Comparison of ENCODE assay signal across 23 mouse cellular contexts in the genomic region with DNA sequence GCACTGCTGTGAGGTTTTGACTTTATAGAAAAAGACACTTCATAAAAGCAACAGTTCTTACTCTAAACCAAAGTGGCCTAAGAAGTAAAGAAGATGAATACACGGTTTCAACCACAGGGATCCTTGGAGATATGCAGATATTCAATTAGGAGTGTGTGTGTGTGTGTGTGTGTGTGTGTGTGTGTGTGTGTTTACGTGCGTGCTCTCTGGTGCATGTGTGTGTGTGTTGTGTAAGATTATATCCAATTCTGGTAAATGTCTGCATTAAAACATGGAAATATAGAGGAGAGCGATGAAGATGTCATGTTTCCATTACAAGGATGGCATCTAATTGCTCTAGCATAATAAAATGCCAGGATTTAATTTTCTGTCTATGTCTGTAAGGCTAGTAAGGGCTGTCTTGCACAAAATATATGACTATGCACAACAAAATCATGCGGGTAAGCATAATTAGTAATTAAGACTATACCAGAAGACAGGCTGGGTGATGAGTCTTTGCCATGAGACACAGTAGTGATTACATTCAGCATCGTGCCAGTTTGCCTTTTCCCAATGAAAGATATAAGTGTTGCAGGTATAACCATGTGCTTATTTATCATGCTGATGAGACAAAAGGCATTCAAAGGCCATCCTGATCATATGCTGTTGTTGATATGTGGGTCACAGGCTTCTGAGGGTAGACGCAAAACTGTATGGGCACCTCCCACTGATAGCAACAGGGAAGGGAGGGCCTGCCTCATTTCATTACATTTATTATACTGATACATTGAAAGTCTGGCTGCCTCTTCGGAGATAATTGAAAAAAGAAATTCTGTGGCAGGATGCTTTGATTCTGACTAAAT.
DNase-seq lines count a peak whose midpoint lies in the region; ATAC-seq and TF ChIP-seq lines count a peak whose summit lies in the region.
"Had no signal": no experiment of that assay in that cellular context is flagged by ENCODE, and none has a peak within 500 bp of the region (broad histone marks: within the 10 kb centered on the region; RNA-seq: fewer than 3 reads in every experiment).

No protein-coding gene starts in this region.

- H3K4me3 ChIP-seq in midbrain, embryonic 12.5 days = no peak overlapping the region
- H3K4me3 ChIP-seq in midbrain, postnatal 0 days (ENCODE audit: low read depth, low read length) = no peak overlapping the region
- H3K4me3 ChIP-seq in hindbrain, embryonic 13.5 days = no peak overlapping the region
- no peak overlapping the region for H3K4me3 ChIP-seq in hindbrain, embryonic 15.5 days
- H3K4me3 ChIP-seq in neural tube, embryonic 14.5 days (ENCODE audit: low read depth, low read length) = no peak overlapping the region
- no peak overlapping the region for H3K4me3 ChIP-seq in thymus, adult 2 months (ENCODE audit: control insufficient read depth, insufficient read depth, low read length)
- no peak overlapping the region for H3K4me3 ChIP-seq in kidney, embryonic 14.5 days (ENCODE audit: low read length)
- H3K4me3 ChIP-seq: embryonic facial prominence, embryonic 12.5 days; heart, adult 2 months; heart, embryonic 15.5 days; intestine, embryonic 15.5 days; limb, embryonic 15.5 days had no signal

- H3K27ac ChIP-seq in midbrain, embryonic 12.5 days (replicated peaks) = peak overlapping the region; percentile 42
- H3K27ac ChIP-seq in midbrain, postnatal 0 days (ENCODE audit: low read depth, low read length) = no peak overlapping the region
- H3K27ac ChIP-seq in hindbrain, embryonic 13.5 days = peak overlapping the region; percentile 69
- H3K27ac ChIP-seq in hindbrain, embryonic 15.5 days (replicated peaks) = 0 out of 2 replicates have a peak overlapping the region, but pooled peaks have one; percentile 32
- H3K27ac ChIP-seq in neural tube, embryonic 14.5 days (ENCODE audit: low read depth, low read length) = peak overlapping the region; percentile 55
- H3K27ac ChIP-seq in thymus, adult 2 months (ENCODE audit: control insufficient read depth, insufficient read depth, low read length) = no peak overlapping the region
- no peak overlapping the region for H3K27ac ChIP-seq in kidney, embryonic 14.5 days (ENCODE audit: low read depth, low read length)
- H3K27ac ChIP-seq: embryonic facial prominence, embryonic 12.5 days; heart, adult 2 months; heart, embryonic 15.5 days; intestine, embryonic 15.5 days; limb, embryonic 15.5 days; liver, embryonic 14.5 days had no signal

- H3K9ac ChIP-seq in midbrain, embryonic 12.5 days (replicated peaks) = no peak overlapping the region
- no peak overlapping the region for H3K9ac ChIP-seq in midbrain, postnatal 0 days (replicated peaks; ENCODE audit: low read length, poor library complexity, severe bottlenecking)
- no peak overlapping the region for H3K9ac ChIP-seq in hindbrain, embryonic 13.5 days
- no peak overlapping the region for H3K9ac ChIP-seq in hindbrain, embryonic 15.5 days
- H3K9ac ChIP-seq in neural tube, embryonic 14.5 days (replicated peaks; ENCODE audit: low read depth, low read length) = no peak overlapping the region
- no peak overlapping the region for H3K9ac ChIP-seq in kidney, embryonic 14.5 days (ENCODE audit: low read depth, low read length)
- H3K9ac ChIP-seq: embryonic facial prominence, embryonic 12.5 days; heart, embryonic 15.5 days; intestine, embryonic 15.5 days; limb, embryonic 15.5 days; liver, embryonic 14.5 days; lung, embryonic 14.5 days had no signal

- ATAC-seq in midbrain, embryonic 12.5 days (ENCODE audit: low FRiP score, low read depth) = peak; percentile 44; the same call in 1 of the 2 replicates
- no peak for ATAC-seq in midbrain, postnatal 0 days (ENCODE audit: low FRiP score)
- ATAC-seq in hindbrain, embryonic 13.5 days (ENCODE audit: low FRiP score) = peak; percentile 65
- ATAC-seq in hindbrain, embryonic 15.5 days (ENCODE audit: low FRiP score, low read depth) = peak; percentile 59
- peak; percentile 68 for ATAC-seq in neural tube, embryonic 14.5 days (ENCODE audit: low read depth)
- ATAC-seq in kidney, embryonic 14.5 days (ENCODE audit: low FRiP score, low TSS enrichment) = no peak; the same call in 1 of the 2 replicates
- ATAC-seq: activated CD4-positive, CD25-positive, alpha-beta regulatory T cell, adult 4 months; intestine, embryonic 15.5 days had no signal

- TF ChIP-seq POLR2A in thymus, adult 2 months (IDR thresholded peaks at IDR 0.05; ENCODE audit: control insufficient read depth, extremely low read depth, insufficient read depth, low read length, poor library complexity) = no peak

- DNase-seq in midbrain, postnatal 0 days (ENCODE audit: low spot score) = no peak
- no peak for DNase-seq in thymus, adult 2 months
- DNase-seq: adrenal gland, adult 8-10 months; cerebellum, adult 11-12 months; gastrocnemius, postnatal 14 days; heart, adult 2 months; heart, postnatal 4 days; kidney, adult 8-10 months; kidney, postnatal 14 days; lung, embryonic 14.5 days; right cerebral cortex, postnatal 25 days; thymus, postnatal 14 days had no signal

- H3K4me2 ChIP-seq in midbrain, embryonic 12.5 days (replicated peaks) = no peak overlapping the region
- H3K4me2 ChIP-seq in midbrain, postnatal 0 days (ENCODE audit: low read depth, low read length, poor library complexity, severe bottlenecking) = no peak overlapping the region
- H3K4me2 ChIP-seq in hindbrain, embryonic 13.5 days = no peak overlapping the region
- no peak overlapping the region for H3K4me2 ChIP-seq in hindbrain, embryonic 15.5 days
- no peak overlapping the region for H3K4me2 ChIP-seq in neural tube, embryonic 14.5 days (ENCODE audit: low read depth, low read length)
- no peak overlapping the region for H3K4me2 ChIP-seq in kidney, embryonic 14.5 days (replicated peaks; ENCODE audit: low read depth, low read length)
- H3K4me2 ChIP-seq: embryonic facial prominence, embryonic 12.5 days; heart, embryonic 15.5 days; intestine, embryonic 15.5 days; limb, embryonic 15.5 days; lung, embryonic 14.5 days had no signal

- no peaks in the 10 kb centered on the region for H3K27me3 ChIP-seq in midbrain, embryonic 12.5 days
- H3K27me3 ChIP-seq in midbrain, postnatal 0 days (ENCODE audit: insufficient read depth, low read length) = no peaks in the 10 kb centered on the region
- no peaks in the 10 kb centered on the region for H3K27me3 ChIP-seq in hindbrain, embryonic 13.5 days
- no peaks in the 10 kb centered on the region for H3K27me3 ChIP-seq in hindbrain, embryonic 15.5 days
- H3K27me3 ChIP-seq in neural tube, embryonic 14.5 days (ENCODE audit: control insufficient read depth, insufficient read depth, low read length) = no peaks in the 10 kb centered on the region
- no peaks in the 10 kb centered on the region for H3K27me3 ChIP-seq in thymus, adult 2 months (ENCODE audit: control insufficient read depth, insufficient read depth, low read length)
- no peaks in the 10 kb centered on the region for H3K27me3 ChIP-seq in kidney, embryonic 14.5 days (ENCODE audit: control insufficient read depth, insufficient read depth, low read length)
- H3K27me3 ChIP-seq: embryonic facial prominence, embryonic 12.5 days; heart, embryonic 15.5 days; intestine, embryonic 15.5 days; limb, embryonic 15.5 days had no signal

- H3K9me3 ChIP-seq in midbrain, embryonic 12.5 days = no peaks in the 10 kb centered on the region
- no peaks in the 10 kb centered on the region for H3K9me3 ChIP-seq in midbrain, postnatal 0 days (ENCODE audit: low read length)
- no peaks in the 10 kb centered on the region for H3K9me3 ChIP-seq in hindbrain, embryonic 13.5 days
- H3K9me3 ChIP-seq in hindbrain, embryonic 15.5 days = no peaks in the 10 kb centered on the region
- H3K9me3 ChIP-seq in neural tube, embryonic 14.5 days (ENCODE audit: control insufficient read depth, low read length) = no peaks in the 10 kb centered on the region
- H3K9me3 ChIP-seq in kidney, embryonic 14.5 days (ENCODE audit: control insufficient read depth, low read length) = no peaks in the 10 kb centered on the region
- H3K9me3 ChIP-seq: embryonic facial prominence, embryonic 12.5 days; heart, embryonic 15.5 days; intestine, embryonic 15.5 days; limb, embryonic 15.5 days had no signal

- no peaks in the 10 kb centered on the region for H3K36me3 ChIP-seq in midbrain, embryonic 12.5 days
- H3K36me3 ChIP-seq in midbrain, postnatal 0 days (ENCODE audit: insufficient read depth, low read length) = no peaks in the 10 kb centered on the region
- no peaks in the 10 kb centered on the region for H3K36me3 ChIP-seq in hindbrain, embryonic 13.5 days
- H3K36me3 ChIP-seq in hindbrain, embryonic 15.5 days = no peaks in the 10 kb centered on the region
- H3K36me3 ChIP-seq in neural tube, embryonic 14.5 days (ENCODE audit: control insufficient read depth, insufficient read depth, low read length) = no peaks in the 10 kb centered on the region
- no peaks in the 10 kb centered on the region for H3K36me3 ChIP-seq in thymus, adult 2 months (ENCODE audit: control insufficient read depth, insufficient read depth, low read length)
- no peaks in the 10 kb centered on the region for H3K36me3 ChIP-seq in kidney, embryonic 14.5 days (ENCODE audit: control insufficient read depth, insufficient read depth, low read length)
- H3K36me3 ChIP-seq: embryonic facial prominence, embryonic 12.5 days; heart, embryonic 15.5 days; intestine, embryonic 15.5 days; limb, embryonic 15.5 days had no signal

- TF ChIP-seq CTCF in midbrain, postnatal 0 days (IDR thresholded peaks at IDR 0.05) = no peak
- TF ChIP-seq CTCF in thymus, adult 2 months (IDR thresholded peaks at IDR 0.05; ENCODE audit: borderline replicate concordance, control insufficient read depth, extremely low read depth, insufficient read depth, low read length, poor library complexity) = no peak

- 76% methylated on average over 8 of the region's 8 CpGs for WGBS in midbrain, embryonic 12.5 days
- WGBS in midbrain, postnatal 0 days = 54% methylated on average over 8 of the region's 8 CpGs
- WGBS in hindbrain, embryonic 13.5 days = 52% methylated on average over 8 of the region's 8 CpGs
- WGBS in hindbrain, embryonic 15.5 days = 36% methylated on average over 8 of the region's 8 CpGs
- 47% methylated on average over 8 of the region's 8 CpGs for WGBS in neural tube, embryonic 14.5 days
- 95% methylated on average over 8 of the region's 8 CpGs for WGBS in thymus, adult 2 months
- 80% methylated on average over 8 of the region's 8 CpGs for WGBS in kidney, embryonic 14.5 days

- peaks cover 16% of the 10 kb centered on the region for H3K4me1 ChIP-seq in midbrain, embryonic 12.5 days
- H3K4me1 ChIP-seq in midbrain, postnatal 0 days (ENCODE audit: insufficient read depth, low read length) = no peaks in the 10 kb centered on the region
- peaks cover 19% of the 10 kb centered on the region for H3K4me1 ChIP-seq in hindbrain, embryonic 13.5 days (replicated peaks)
- peaks cover 19% of the 10 kb centered on the region for H3K4me1 ChIP-seq in hindbrain, embryonic 15.5 days (replicated peaks)
- peaks cover 11% of the 10 kb centered on the region for H3K4me1 ChIP-seq in neural tube, embryonic 14.5 days (ENCODE audit: control insufficient read depth, insufficient read depth, low read length)
- no peaks in the 10 kb centered on the region for H3K4me1 ChIP-seq in thymus, adult 2 months (replicated peaks; ENCODE audit: control insufficient read depth, insufficient read depth, low read length)
- H3K4me1 ChIP-seq in kidney, embryonic 14.5 days (ENCODE audit: control insufficient read depth, insufficient read depth, low read length) = 0 out of 2 replicates have a peak, but pooled peaks cover 5% of the 10 kb centered on the region
- H3K4me1 ChIP-seq: heart, embryonic 15.5 days; intestine, embryonic 15.5 days had no signal

Comparison
In these comparisons a context has a peak if more than half of its experiments do, and no peak if none do; other contexts are left out.
1. ATAC-seq: peak in midbrain, embryonic 12.5 days (single experiment), hindbrain, embryonic 13.5 days (single experiment), hindbrain, embryonic 15.5 days (single experiment) and neural tube, embryonic 14.5 days (single experiment); none in midbrain, postnatal 0 days (single experiment) and kidney, embryonic 14.5 days (single experiment).
2. H3K27ac ChIP-seq: peak in midbrain, embryonic 12.5 days (single experiment), hindbrain, embryonic 13.5 days (single experiment), hindbrain, embryonic 15.5 days (single experiment) and neural tube, embryonic 14.5 days (single experiment); none in midbrain, postnatal 0 days (single experiment), thymus, adult 2 months (single experiment) and kidney, embryonic 14.5 days (single experiment).